Mouse (Mus musculus) C2C12 (cell line): ENCODE measurements at regions not wholly inside any gene's neighbourhood (a gene's known extent, or its start where the extent isn't known, plus 50 kb on each side); places are given as distances from the start of the nearest gene placed in this dataset.

Experiments used
- CEBPB ChIP-seq: IDR thresholded peaks from one replicate; pipeline ENCODE4 v1.6.1; 2011; ENCODE audit warnings: low read depth, mild to moderate bottlenecking, control low read depth, moderate library complexity
- CTCF ChIP-seq: IDR thresholded peaks from one replicate; pipeline ENCODE4 v1.5.1; 2011; ENCODE audit not compliant: control insufficient read depth, insufficient read depth, insufficient read length
- MAX ChIP-seq: IDR thresholded peaks from one replicate; pipeline ENCODE4 v1.6.1; 2011; ENCODE audit warnings: mild to moderate bottlenecking, control low read depth
- MYOD1 ChIP-seq: IDR thresholded peaks from one replicate; pipeline ENCODE4 v1.6.1; 2011; ENCODE audit warnings: low read depth; ENCODE audit not compliant: control insufficient read depth, insufficient read length
- MYOG ChIP-seq: IDR thresholded peaks from one replicate; pipeline ENCODE4 v1.6.1; 2011; ENCODE audit not compliant: control insufficient read depth, insufficient read length; ENCODE audit errors: extremely low read depth
- USF1 ChIP-seq: IDR thresholded peaks from one replicate; pipeline ENCODE4 v1.6.1; 2011; ENCODE audit warnings: low read depth, mild to moderate bottlenecking, control low read depth, moderate library complexity

DNA sequence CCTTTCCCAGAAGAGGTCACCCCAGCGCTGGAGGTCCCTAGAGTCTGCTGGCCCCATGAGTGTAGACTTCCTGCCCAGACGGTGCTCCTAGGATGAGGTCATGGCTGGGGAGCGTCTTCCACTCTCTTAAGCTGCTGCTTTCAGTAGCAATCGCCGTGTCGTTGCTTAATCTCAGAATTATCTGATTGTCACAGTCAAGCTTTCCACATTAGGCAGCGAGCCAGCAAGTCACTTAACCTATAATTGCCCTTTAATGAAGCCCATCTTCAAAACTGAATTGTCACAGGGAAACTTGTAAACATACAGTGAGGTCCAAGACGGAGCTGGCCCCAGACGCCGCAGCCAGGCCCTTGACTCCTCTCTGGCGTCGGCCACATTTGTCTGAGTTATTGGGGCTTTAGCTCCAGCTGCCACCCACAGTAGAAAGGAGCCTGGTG lies 220.2 kb upstream of the Tle3 start:
- TF ChIP-seq MAX = no peak
- TF ChIP-seq CTCF = no peak
- TF ChIP-seq MYOD1 = no peak
- no peak for TF ChIP-seq USF1
- no peak for TF ChIP-seq MYOG
- TF ChIP-seq CEBPB = no peak
